Comparison of ENCODE assay signal across 34 mouse cellular contexts in genomic region chr7:83179403-83179802, GRCm38 (mm10).
"Had no signal": no experiment of that assay in that cellular context is flagged by ENCODE, and none has a peak within 500 bp of the region (broad histone marks: within the 10 kb centered on the region; RNA-seq: fewer than 3 reads in every experiment).

No protein-coding gene starts in this region.

- H3K27ac ChIP-seq: heart, embryonic 10.5 days; heart, embryonic 13.5 days; heart, embryonic 15.5 days; hindbrain, embryonic 10.5 days; hindbrain, embryonic 12.5 days; hindbrain, embryonic 14.5 days; hindbrain, embryonic 15.5 days; hindbrain, postnatal 0 days; intestine, embryonic 15.5 days; kidney, embryonic 15.5 days; kidney, postnatal 0 days; layer of hippocampus, adult 2 months had no signal

- H3K4me1 ChIP-seq: heart, embryonic 10.5 days; heart, embryonic 12.5 days; heart, embryonic 13.5 days; heart, embryonic 15.5 days; hindbrain, embryonic 10.5 days; hindbrain, embryonic 12.5 days; hindbrain, embryonic 15.5 days; intestine, embryonic 15.5 days; kidney, embryonic 15.5 days had no signal

- H3K36me3 ChIP-seq: heart, embryonic 10.5 days; heart, embryonic 12.5 days; heart, embryonic 13.5 days; heart, embryonic 15.5 days; hindbrain, embryonic 10.5 days; hindbrain, embryonic 12.5 days; hindbrain, embryonic 15.5 days; intestine, embryonic 15.5 days; kidney, embryonic 15.5 days had no signal

- H3K9ac ChIP-seq: heart, embryonic 12.5 days; heart, embryonic 13.5 days; heart, embryonic 15.5 days; hindbrain, embryonic 12.5 days; hindbrain, embryonic 14.5 days; hindbrain, embryonic 15.5 days; intestine, embryonic 15.5 days; kidney, embryonic 15.5 days had no signal

- H3K4me3 ChIP-seq: heart, embryonic 10.5 days; heart, embryonic 12.5 days; heart, embryonic 13.5 days; heart, embryonic 15.5 days; hindbrain, embryonic 10.5 days; hindbrain, embryonic 12.5 days; hindbrain, embryonic 15.5 days; intestine, embryonic 15.5 days; kidney, embryonic 15.5 days; layer of hippocampus, adult 2 months had no signal

- H3K4me2 ChIP-seq: heart, embryonic 11.5 days; heart, embryonic 12.5 days; heart, embryonic 13.5 days; heart, embryonic 15.5 days; hindbrain, embryonic 12.5 days; hindbrain, embryonic 14.5 days; hindbrain, embryonic 15.5 days; intestine, embryonic 15.5 days; kidney, embryonic 15.5 days had no signal

- ATAC-seq: hindbrain, embryonic 16.5 days; hindbrain, postnatal 0 days; inflammation-experienced regulatory T-cells, adult 6 months; intestine, embryonic 15.5 days; intestine, embryonic 16.5 days; intestine, postnatal 0 days had no signal

- H3K9me3 ChIP-seq: heart, embryonic 10.5 days; heart, embryonic 12.5 days; heart, embryonic 13.5 days; heart, embryonic 15.5 days; hindbrain, embryonic 10.5 days; hindbrain, embryonic 12.5 days; hindbrain, embryonic 15.5 days; intestine, embryonic 15.5 days; kidney, embryonic 15.5 days had no signal

- DNase-seq: heart, postnatal 10 days; heart, postnatal 14 days; heart, postnatal 36 days; heart, postnatal 4 days; kidney, adult 11 months; kidney, adult 18-20 months; kidney, adult 2 months; kidney, adult 8-10 months; kidney, adult 9 months; kidney, postnatal 10 days; kidney, postnatal 14 days; kidney, postnatal 25 days; kidney, postnatal 36 days; kidney, postnatal 4 days; layer of hippocampus, adult 9-11 months; layer of hippocampus, postnatal 36 days had no signal

- H3K27me3 ChIP-seq: heart, embryonic 12.5 days; heart, embryonic 13.5 days; heart, embryonic 15.5 days; hindbrain, embryonic 12.5 days; hindbrain, embryonic 15.5 days; intestine, embryonic 15.5 days; kidney, embryonic 15.5 days had no signal
